Mouse (Mus musculus): ENCODE results near the gene Ptpn23.
"Not testable (repeated sequence)": the region's sequence is repeated elsewhere in the genome, so short reads cannot be mapped to it uniquely, and the experiment has no call there.

Gene Ptpn23

GRCm38 (mm10) chr9:110380662-110381061 lies 27.4 kb downstream of the Ptpn23 start:
- no peak for DNase-seq

DNA sequence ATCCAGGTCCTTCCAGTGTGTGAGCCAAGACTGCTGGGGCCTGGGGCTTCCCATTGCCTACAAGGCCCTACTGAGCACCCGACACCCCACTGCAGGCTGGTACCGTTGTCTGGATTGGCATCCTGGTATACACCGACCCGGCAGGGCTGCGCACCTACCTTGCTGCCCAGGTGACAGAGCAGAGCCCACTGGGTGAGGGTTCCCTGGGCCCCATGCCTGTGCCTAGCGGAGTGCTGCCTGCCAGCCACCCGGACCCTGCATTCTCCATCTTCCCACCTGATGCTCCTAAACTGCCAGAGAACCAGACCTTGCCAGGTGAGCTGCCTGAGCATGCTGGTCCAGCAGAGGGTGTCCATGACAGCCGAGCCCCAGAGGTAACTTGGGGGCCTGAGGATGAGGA lies 28.7 kb downstream of the Ptpn23 start:
- no peak for DNase-seq

- not testable (repeated sequence) for DNase-seq
Measured at GRCm38 (mm10) chr9:110377655-110378054, 30.4 kb downstream of the Ptpn23 start.

GRCm38 (mm10) chr9:110375668-110376067 lies 32.3 kb downstream of the Ptpn23 start:
- DNase-seq = no peak

GRCm38 (mm10) chr9:110373871-110374270 lies 34.1 kb downstream of the Ptpn23 start:
- no peak for DNase-seq

DNA sequence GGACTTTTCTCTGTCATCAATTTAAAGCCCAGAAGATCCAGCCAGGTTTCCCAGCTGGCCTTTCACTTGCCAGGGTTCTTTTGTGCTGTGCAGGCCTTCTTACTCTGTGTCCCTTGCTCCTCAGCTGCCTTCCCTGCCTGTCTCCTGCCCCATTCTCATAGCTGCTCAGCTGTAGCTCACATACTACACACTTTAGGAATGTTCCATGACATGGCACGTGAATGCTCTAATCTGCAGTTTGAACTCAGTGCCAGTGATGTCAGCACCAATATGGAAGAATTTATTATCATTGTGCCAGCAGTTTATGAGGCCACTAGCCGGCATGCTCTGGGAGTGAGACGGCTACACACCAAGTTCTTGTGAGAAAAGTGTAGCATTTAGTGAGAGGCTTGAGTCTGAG lies 38.2 kb downstream of the Ptpn23 start:
- DNase-seq = no peak

GRCm38 (mm10) chr9:110366746-110367145 lies 41.3 kb downstream of the Ptpn23 start:
- no peak for DNase-seq

DNA sequence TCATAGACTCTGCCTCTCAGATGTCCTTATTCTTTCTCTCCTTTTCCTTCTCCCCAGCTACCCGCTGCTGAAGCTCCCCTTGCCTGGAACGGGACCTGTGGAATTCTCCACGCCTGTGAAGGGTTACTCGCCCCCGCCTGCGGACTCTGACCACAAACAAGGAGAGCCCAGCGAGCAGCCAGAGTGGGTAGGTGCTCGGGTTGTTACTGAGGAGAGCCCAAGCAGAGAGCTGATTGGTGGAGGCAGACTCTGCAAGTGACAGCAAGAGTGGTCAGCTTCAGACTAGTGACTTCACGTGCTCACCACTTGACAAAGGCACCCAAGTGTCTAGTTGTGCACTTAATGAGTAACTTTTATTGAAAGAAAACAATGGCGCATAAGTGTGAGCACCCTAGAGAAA lies 45.7 kb downstream of the Ptpn23 start:
- DNase-seq = no peak

DNA sequence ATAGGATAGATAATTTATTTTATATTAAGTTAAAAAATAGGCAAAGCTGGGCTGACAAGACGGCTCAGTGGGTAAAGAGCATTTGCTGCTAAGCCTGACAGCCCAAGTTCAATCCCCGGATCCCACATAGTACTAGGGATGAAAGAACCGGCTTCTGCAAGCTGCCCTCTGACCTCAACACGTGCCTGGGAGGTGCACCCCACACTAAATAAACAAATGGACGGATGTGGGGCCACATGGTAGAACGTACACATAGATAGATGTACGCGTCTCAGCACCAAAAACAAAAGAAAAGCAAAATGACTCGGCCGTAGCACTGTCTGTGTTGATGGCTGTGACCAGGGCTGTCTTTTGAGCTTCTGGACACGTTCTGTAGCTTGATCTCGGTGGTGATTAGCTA lies 46.7 kb downstream of the Ptpn23 start:
- DNase-seq = no peak

DNA sequence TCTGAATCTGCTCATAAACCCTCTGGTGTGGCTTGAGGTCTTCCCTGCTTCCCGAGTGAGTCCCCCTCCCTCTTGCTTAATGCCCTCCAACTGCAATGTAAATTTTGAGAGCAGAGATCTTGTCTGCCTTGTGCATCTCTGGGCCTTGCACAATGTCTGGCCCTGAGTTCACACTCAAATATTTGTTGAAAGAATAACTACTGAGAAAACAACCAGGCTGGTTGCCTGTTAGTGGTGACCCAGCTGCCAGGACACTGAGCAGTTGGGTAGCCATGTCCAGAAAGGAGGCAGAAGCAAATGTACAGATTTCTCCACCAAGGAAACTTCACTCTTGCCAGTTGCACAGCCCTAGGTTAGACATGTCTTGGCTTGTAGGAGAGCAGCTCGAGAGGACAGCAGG lies 49.7 kb downstream of the Ptpn23 start:
- DNase-seq = no peak

- no peak for DNase-seq
Measured at GRCm38 (mm10) chr9:110351932-110352632, 55.9 kb downstream of the Ptpn23 start.

DNA sequence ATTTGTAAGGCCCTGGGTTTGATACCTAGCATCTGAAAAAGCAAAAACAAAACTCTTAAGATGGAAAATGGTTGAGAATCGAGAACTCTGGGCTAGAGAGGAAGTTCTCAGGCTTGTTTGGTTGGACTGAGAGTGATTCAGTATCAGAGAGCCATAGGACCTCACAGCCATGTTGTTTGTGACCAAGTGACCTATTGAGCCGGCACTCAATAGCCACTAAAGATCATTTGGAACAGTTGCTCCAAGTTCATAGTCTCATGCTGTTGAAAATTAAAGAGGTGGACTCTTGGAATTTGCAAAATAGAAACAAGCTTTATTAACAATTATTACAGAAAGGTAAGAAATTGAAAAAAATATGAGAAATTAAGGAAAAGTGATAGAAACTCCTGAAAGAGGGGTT lies 56.7 kb downstream of the Ptpn23 start:
- no peak for DNase-seq

DNA sequence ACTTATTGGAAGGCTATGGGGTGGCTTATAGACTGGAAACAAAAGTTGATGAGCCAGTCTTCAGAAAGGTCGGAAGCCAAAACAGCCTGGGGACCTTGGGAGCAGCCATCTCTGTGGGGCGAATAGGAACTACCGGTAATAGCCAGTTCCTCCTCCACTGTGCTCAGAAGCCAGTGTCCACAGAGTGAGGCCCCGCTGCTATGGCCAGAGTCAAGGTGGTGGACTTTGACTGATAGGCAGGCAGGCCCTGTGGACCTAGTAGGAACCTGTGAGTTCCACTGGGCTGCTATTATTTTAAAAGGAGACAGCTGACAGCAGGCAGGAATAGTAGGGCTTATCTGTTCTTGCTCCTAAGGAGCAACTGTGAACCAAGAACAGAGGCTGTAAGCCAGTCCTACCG lies 57.4 kb downstream of the Ptpn23 start:
- no peak for DNase-seq

DNA sequence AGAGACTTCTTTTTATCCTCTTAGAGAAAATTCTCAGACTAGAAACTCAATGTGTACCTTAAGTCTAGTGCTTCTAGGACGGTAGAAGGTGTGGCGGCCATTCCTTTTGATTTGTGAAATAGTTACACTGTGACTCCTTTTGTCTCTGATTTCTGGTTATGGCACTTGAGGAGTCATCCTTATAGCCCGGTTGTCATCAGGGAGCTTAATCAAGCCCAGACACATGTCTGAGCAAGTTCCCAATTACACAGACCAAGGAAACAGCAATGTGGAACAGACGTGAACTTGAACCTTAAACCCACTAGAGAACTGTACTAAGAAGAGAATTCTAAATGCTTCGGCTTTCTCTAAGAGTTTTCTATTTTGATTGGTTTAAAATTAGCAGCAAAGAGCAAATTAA lies 57.8 kb downstream of the Ptpn23 start:
- DNase-seq = no peak

- no peak for DNase-seq
Measured at GRCm38 (mm10) chr9:110348899-110349298, 59.1 kb downstream of the Ptpn23 start.

DNA sequence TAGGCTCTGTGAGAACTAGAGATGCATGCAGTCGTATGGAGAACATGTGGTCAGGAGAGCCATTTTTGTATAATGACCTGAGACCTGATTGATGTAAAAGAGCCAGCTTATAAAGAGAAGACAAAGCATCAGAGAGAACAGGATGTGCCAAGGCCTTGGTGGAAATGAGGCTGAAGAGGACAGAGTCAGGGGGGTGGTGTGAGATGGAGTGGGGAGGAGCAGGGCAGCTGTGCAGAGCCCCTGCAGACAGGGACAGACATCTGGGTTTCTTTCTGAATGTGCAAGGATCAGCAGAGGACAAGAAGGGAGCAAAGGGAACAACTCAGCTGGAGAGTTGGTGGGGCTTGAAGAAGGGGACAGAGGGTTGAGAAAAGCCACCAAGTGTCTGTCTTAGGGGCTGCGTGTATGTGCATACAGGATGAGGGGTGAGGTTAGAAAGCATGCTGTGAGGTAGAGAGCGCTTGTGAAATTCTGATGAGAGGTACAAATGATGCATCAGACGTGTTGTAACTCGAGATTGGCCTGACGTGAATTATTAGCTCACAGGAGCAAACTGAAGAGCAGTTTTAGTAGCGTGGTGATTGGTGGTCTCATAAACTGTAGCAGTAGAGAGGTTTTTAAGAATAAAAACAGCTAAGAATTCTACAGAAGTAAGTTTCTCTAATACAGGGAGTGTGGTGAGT lies 62.8 kb downstream of the Ptpn23 start:
- no peak for DNase-seq

DNA sequence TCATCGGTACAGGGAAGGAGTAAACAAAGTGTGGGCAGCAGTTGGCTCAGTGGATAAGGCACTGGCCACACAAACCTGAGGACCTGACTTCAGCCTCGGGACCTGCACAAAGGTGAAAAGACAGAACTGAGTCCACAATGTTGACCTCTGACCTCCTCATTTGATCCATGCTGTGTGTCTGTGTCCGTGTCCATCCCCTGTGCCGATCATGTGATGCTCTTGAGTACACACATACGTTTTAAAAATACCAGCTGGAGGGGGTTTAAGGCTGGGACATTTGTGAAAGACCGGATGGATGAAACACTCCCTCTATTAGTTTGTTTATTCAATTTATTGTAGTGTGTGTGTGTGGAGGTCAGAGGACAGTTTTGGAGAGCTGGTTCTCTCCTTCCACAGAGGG lies 64.2 kb downstream of the Ptpn23 start:
- DNase-seq = no peak

- DNase-seq = no peak
Measured at GRCm38 (mm10) chr9:110342008-110342407, 66.0 kb downstream of the Ptpn23 start.

GRCm38 (mm10) chr9:110340037-110340750 lies 67.8 kb downstream of the Ptpn23 start:
- no peak for DNase-seq
